Mouse (Mus musculus) heart, adult 11 months (tissue): ENCODE measurements around the gene Mctp1.
"Not testable (repeated sequence)": the region's sequence is repeated elsewhere in the genome, so short reads cannot be mapped to it uniquely, and the experiment has no call there.

Experiments
- DNase-seq: peaks from one replicate; pipeline ENCODE4 v3.0.0; 2022

Mctp1 gene

DNA sequence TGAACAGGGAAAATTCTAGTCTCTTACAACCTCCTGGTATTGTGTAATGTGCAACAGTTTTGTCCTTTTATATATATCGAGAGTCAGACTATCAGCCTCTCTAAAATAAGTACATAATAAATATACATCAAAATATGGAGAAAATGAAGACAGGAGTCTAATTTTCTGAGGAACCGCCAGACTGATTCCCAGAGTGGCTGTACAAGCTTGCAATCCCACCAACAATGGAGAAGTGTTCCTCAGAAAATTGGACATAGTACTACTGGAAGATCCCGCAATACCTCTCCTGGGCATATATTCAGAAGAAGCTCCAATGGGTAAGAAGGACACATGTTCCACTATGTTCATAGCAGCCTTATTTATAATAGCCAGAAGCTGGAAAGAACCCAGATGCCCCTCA, 586.7 kb downstream of the Mctp1 start:
- DNase-seq: not testable (repeated sequence)

DNA sequence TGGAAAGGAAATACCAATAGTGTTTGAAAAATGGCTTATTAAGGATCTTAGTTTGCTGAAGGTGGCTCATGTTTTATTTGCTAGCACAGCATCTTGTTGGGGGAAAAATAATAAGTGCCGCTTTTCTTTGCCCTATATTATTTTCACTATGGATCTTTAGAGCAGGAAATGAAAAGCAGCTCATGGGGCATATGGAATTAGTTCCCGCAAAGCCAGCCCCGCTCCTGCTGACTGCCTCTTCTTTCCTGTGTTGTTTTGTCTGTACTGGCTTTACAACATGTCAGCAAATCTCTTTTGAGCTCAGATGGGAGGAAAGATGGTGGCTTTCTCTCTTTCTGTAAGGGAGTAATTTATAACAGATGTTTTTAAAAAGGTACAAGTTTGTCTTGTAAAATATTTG, 618.3 kb downstream of the Mctp1 start:
- no peak for DNase-seq

DNA sequence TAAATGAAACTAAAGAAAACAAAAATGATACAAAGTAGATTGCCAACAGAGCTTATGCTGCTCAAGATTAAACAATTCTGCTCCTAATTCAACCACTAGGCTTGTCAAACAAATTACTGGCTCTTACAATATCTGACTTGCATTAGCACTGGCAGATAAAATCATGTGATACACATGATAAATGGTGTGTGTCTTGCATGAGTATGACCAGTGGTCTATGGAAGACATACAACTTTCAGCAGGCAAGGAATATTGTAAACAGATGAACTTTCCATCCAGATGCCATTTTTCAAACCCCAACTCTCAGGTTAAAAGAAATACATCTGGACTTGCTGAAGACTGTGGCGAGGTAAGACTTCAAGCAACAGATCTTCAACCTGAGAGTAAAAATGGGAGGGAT, 619.3 kb downstream of the Mctp1 start:
- no peak for DNase-seq

DNA sequence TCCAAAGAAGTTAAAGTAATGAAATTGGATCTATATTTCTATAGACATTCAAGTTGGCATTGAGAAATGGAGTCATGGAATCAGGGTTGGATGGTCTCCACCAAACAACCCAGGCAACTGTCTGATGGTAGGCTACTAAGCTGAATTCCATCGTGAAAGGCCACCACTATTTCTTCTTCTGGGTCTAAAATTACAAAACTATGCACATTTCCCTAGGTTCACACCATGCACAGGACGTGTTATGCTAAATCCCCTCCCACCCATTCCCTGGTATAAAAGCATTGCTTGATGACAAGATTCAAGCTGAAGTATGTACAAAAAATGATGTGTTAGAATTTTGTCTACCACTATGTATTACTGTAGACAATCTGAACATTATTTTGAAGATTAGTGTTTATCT, 634.5 kb downstream of the Mctp1 start:
- DNase-seq: no peak

DNA sequence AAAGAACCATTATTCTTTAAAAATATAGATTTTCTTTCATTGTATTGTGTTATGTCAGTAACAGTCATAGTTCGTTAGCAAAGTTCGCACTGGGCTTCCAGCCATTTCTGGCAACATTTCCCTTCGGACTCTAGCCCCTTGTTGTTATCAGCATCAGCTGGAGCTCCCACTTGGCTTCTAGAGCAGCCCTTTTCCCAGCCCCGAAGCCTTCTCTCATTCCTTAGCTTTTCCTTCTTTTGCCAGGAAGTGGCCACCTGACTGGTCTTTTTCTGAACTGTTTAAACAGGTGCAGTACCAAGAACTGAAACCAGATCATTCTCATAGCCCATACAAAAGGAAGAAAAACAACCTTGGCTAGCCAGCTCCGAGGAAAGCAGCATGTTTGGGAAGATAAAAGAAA, 645.3 kb downstream of the Mctp1 start:
- peak; percentile 88 for DNase-seq

DNA sequence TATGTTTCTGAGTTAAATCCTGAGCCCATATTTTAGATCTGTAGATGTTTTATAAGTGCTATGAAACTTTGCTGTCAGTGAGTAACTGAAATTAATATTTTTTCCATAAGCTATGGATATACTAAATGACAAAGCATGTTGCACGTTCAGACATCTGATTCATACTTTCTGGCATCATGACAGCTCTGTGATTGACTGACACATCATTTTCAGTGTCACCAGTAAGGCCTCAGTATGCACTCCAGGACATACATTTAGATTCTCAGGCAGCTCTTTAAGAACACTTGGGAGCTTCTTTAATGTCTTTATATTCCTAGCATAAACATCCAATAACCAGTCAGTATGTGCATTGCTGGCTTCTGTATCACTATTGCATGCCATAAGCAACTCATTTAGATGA, 659.0 kb downstream of the Mctp1 start:
- DNase-seq: no peak

DNA sequence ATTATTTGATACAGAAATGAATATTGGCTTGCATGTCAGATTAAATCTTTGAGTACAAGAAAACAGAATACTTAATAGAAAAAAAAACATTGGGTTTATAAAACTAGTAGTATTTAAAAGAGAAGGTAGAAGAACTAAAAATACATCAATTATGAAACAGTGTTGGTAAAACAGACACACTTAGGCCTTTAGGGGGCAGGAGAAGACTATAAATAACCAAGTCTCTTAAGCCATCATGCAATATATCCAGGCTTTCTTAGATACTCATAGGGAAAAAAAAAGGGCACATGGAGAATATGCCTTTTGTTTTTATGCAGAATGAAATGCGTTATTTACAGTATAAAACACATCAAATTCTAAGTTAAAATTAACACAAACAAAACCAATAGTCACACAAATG, 661.0 kb downstream of the Mctp1 start:
- no peak for DNase-seq

DNA sequence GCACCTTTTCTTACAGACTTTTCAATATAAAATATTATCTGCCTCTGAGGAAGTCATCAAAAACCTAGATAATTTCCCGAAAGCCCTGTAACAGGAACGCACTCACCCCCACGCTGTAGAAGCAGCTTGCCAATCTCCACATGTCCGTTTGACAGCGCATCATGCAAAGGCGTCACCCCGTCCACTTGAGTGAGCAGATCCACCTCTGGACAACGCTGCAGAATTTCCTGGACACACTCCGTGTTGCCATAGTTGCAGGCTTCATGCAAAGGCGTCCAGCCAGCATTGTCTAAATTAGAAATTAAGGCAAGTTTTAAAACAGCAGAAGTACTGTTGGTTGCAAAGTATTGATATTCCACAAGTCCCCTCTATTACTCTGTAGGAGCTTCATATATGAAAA, 662.1 kb downstream of the Mctp1 start:
- peak; percentile 78 for DNase-seq

DNA sequence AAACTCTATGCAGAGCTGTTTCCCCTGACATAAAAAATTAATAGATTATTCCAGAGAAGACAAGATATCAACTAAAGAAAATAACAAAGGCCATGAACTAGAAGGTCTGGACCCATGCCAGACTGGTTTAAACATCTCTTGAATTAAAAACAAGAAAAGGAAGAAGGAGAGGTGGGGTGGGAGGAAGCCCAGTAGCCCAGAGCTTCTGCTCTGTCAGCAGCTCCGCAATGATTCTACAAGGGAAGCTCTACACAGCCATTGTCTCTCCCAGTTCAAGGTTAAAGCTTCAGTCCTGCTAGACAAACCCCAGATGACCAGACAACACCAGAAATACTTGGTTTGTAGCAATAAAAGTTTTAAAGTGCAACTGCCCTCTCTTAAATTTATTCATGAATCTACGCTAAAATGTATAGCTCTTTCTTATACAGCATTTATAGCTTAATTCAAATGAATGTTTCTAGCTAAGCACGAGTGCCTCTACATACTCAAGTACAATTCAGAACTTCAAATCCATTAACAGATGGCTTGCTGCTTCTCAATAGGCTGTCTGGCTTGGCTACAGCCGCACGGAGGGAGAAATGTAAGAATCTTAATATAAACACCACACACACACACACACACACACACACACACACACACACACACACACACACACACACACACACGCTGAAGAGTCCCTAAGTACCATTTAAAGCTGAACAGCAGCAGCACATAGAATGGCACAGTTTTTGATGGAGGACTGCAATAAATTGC, 663.0 kb downstream of the Mctp1 start:
- no peak for DNase-seq

DNA sequence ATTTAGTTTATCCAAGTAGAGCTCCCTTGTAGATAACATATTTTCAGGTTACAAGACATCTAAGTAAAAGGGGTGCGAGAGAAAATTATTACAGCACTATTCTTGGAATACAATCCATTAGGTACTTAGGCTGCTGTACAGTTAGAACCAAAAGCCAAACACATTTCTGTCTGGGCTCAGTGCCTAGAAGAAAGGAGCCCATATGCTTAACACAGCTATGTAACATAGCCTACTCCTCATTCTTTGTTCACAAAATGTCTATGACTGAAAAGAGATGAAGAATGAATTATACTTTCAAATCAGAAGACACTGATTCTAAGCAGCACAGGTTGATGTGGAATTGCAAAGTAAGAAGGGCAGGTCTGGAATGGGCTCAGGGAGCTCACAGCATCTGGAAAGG, 664.1 kb downstream of the Mctp1 start:
- no peak for DNase-seq

DNA sequence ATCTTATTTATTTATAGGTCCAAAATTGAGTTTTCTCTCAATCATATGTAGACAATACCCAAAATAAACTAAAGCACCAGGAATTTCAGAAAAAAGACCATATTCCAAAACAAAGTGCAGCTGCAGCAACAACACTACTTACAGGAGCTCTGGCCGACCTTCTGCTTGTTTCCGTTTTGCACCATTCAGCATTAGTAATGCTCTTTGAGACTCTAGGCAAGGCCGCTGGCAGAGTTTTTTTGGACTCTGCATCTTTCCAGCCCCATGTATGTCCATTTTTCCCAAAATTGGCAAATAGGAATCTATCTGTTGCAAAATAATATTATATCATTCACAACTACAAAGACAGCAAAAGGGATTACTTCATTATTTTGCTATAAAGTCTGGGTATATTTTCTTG, 665.4 kb downstream of the Mctp1 start:
- DNase-seq: no peak

DNA sequence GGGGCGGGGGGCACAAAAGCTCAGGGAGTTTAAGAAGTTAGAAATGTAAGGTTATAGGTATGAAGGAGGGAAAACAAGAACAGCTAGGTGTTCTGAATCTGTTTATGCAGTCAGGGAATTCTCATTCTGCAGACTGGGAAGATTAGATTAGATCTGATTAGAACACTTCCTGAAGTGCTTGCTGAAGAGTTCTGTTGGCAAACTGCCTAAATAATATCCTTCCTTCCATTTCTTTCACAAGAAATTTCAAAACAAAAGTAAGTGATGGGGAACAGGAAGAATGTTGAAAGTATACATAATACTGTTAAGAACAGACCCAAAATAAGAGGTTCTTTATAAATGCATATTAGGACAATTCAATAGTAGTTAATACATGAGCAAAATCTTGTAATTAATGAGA, 678.9 kb downstream of the Mctp1 start:
- no peak for DNase-seq

DNA sequence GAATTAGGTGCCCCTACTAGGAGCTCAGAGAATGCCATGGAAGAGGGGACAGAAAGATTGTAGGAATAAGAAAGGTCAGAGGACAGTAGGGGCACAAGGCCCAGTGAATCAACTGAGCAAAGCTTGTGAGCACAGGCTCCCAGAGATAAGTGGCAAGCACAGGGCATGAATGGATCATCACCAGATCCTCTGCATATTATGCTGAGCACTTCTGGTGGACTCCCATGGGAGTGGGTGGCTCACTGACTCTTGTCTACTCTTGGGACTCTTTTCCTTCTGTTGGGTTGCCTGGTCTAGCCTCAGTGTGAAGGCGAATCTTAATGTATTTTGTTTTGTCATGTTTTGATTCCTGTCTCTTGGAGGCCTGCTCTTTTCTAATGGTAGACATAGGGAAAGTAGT, 684.5 kb downstream of the Mctp1 start:
- peak; percentile 76 for DNase-seq

DNA sequence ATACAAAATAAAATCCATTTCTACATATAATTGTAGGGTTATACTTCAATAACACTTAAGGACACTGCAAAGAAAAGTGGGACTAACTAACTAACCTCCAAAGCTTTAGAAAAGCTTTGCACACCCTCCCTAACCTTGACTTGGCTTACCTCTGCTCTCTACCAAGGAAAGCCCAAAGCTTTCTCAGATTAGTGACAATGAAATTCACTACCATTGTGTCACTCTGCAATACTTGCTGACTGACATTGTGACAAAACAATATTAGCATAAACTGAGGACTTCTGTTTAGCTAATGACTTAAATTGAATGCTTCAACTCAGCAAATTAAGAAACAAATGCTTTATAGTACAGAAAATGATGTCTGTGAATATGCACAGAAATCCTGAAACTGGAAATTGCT, 687.7 kb downstream of the Mctp1 start:
- no peak for DNase-seq
